Mouse (Mus musculus): ENCODE results near the gene Rab40c. TPM values are rescaled to one million over a fixed set of nuclear protein-coding genes. Genes with fewer than 3 reads are reported as not detected.

Rab40c gene
- polyA plus RNA-seq, 1 experiment from 2014 or later = 23.4 TPM

DNA sequence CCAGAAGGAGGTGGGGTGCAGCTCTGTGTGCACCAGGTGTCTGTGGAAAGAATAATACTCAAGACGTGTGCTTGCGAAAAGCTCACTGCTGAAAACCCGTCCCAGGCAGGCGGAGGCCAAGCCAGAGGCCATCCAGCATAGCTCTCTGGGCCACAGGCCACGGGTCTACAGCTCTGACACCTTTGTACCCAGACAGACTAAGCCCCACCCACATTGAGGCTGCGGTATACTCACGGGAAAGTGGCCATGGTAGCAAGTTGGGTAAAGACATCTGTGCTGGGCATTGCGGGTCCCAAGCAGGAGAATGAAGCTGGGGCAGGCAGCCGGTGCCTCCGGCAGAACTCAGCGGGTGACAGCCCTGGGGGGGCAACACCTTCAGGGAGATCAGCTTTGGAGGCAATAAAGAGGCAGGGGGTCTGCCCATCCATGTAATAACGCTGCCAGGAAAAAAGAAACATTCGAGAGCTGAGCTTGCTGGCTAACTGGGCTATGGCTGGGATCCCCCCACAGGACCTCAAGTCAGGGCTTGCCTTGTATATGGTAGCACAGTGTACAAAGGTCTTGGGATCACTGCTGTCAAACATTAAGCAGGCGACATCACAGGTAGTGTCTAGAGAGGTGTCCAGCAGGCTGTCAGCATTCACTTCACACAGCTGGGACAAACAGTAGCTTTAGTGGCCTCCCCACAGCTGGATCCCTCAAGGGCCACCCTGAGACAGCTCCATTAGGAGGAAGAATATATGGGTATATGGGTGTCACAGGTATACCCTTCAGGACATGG, 79.9 kb downstream of the Rab40c start:
- Histone ChIP-seq H3K27ac (ENCODE audit: low read length) (no peak overlapping the region), H3K36me3 (ENCODE audit: control insufficient read depth, insufficient read depth, low read length) (peaks cover 31% of the 10 kb centered on the region), H3K27me3 (ENCODE audit: control insufficient read depth, insufficient read depth, low read depth, low read length) (no peaks in the 10 kb centered on the region), H3K9ac (ENCODE audit: low read length) (no peak overlapping the region), H3K4me2 (ENCODE audit: low read depth, low read length) (no peak overlapping the region), H3K4me3 (ENCODE audit: low read length) (no peak overlapping the region), H3K4me1 (replicated peaks; ENCODE audit: control insufficient read depth, insufficient read depth, low read length) (peaks cover 32% of the 10 kb centered on the region), H3K9me3 (ENCODE audit: control insufficient read depth, low read length) (no peaks in the 10 kb centered on the region)
- ATAC-seq (ENCODE audit: low read depth) = no peak
- 82% methylated on average over 14 of the region's 14 CpGs for WGBS

- 80% methylated on average over 4 of the region's 4 CpGs for WGBS
- H3K9me3 ChIP-seq (ENCODE audit: control insufficient read depth, low read length) = no peaks in the 10 kb centered on the region
- no peak overlapping the region for H3K9ac ChIP-seq (ENCODE audit: low read length)
- no peak overlapping the region for H3K27ac ChIP-seq (ENCODE audit: low read length)
- H3K4me2 ChIP-seq (ENCODE audit: low read depth, low read length) = no peak overlapping the region
- H3K4me3 ChIP-seq (ENCODE audit: low read length) = no peak overlapping the region
- H3K36me3 ChIP-seq (ENCODE audit: control insufficient read depth, insufficient read depth, low read length) = peaks cover 31% of the 10 kb centered on the region
- H3K4me1 ChIP-seq (replicated peaks; ENCODE audit: control insufficient read depth, insufficient read depth, low read length) = peaks cover 40% of the 10 kb centered on the region
- no peaks in the 10 kb centered on the region for H3K27me3 ChIP-seq (ENCODE audit: control insufficient read depth, insufficient read depth, low read depth, low read length)
- ATAC-seq (ENCODE audit: low read depth) = no peak
Observed at GRCm38 (mm10) chr17:25838904-25839303, 80.6 kb downstream of the Rab40c start.

GRCm38 (mm10) chr17:25837533-25837932, 82.0 kb downstream of the Rab40c start:
- H3K4me2 ChIP-seq (ENCODE audit: low read depth, low read length) = no peak overlapping the region
- no peak for ATAC-seq (ENCODE audit: low read depth)
- H3K9ac ChIP-seq (ENCODE audit: low read length) = no peak overlapping the region
- H3K36me3 ChIP-seq (ENCODE audit: control insufficient read depth, insufficient read depth, low read length) = peaks cover 31% of the 10 kb centered on the region
- H3K4me1 ChIP-seq (replicated peaks; ENCODE audit: control insufficient read depth, insufficient read depth, low read length) = peaks cover 34% of the 10 kb centered on the region
- no peaks in the 10 kb centered on the region for H3K27me3 ChIP-seq (ENCODE audit: control insufficient read depth, insufficient read depth, low read depth, low read length)
- 47% methylated on average over 3 of the region's 3 CpGs for WGBS
- H3K27ac ChIP-seq (ENCODE audit: low read length) = no peak overlapping the region
- H3K4me3 ChIP-seq (ENCODE audit: low read length) = no peak overlapping the region
- H3K9me3 ChIP-seq (ENCODE audit: control insufficient read depth, low read length) = no peaks in the 10 kb centered on the region

GRCm38 (mm10) chr17:25837076-25837410, 82.5 kb downstream of the Rab40c start, which contains the start of gene Rhbdl1:
Gene Rhbdl1, minus strand, starts transcription at chr17:25837295.
- ATAC-seq (ENCODE audit: low read depth) = 0 out of 2 replicates have a peak, but pooled peaks have one; percentile 2
- Histone ChIP-seq H3K27me3 (ENCODE audit: control insufficient read depth, insufficient read depth, low read depth, low read length) (no peaks in the 10 kb centered on the region), H3K9me3 (ENCODE audit: control insufficient read depth, low read length) (no peaks in the 10 kb centered on the region), H3K9ac (ENCODE audit: low read length) (peak within 1 kb of the TSS; percentile 60), H3K36me3 (ENCODE audit: control insufficient read depth, insufficient read depth, low read length) (peaks cover 31% of the 10 kb centered on the region), H3K4me3 (ENCODE audit: low read length) (peak within 1 kb of the TSS; percentile 40), H3K4me1 (replicated peaks; ENCODE audit: control insufficient read depth, insufficient read depth, low read length) (peaks cover 35% of the 10 kb centered on the region), H3K27ac (ENCODE audit: low read length) (no peak within 1 kb of the TSS), H3K4me2 (ENCODE audit: low read depth, low read length) (peak within 1 kb of the TSS; percentile 70)
- under 1% methylated on average over 29 of the region's 29 CpGs for WGBS

DNA sequence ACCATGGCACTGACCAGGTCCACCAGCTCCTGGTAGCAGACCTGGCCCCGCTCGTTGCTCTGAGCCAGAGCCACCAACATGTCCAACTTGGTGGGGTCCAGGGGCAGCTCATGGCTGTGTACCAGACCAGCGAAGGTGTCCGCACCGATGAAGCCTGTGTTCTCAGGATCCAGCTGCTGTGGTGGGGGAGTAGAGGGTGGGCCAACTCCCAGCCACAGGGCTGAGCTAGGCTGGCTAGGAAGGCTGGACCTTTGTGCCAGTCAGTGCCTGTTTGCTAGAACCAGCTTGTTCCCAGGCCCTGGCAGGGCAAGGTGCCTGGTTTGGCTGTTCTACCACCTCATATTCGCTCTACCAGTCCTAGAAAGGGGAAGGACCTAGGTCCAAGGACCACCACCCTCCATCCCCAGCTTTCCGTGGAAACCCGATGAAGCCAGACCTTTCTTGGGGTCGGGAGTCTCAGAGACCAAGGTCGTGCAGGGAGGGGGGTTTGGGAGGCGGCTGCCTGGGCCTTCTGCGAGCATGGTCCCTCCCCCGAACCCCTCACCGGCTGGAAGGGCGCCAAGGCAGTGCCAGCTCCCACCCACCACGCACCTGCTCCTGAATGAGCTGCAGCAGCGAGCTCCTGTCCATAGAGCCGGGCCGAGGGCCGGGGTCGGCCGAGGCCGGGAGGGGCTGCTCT, 83.0 kb downstream of the Rab40c start:
- no peak for ATAC-seq (ENCODE audit: low read depth)
- 20% methylated on average over 23 of the region's 23 CpGs for WGBS
- Histone ChIP-seq H3K4me2 (ENCODE audit: low read depth, low read length) (peak overlapping the region; percentile 70), H3K27ac (ENCODE audit: low read length) (no peak overlapping the region), H3K4me3 (ENCODE audit: low read length) (peak overlapping the region; percentile 40), H3K9me3 (ENCODE audit: control insufficient read depth, low read length) (no peaks in the 10 kb centered on the region), H3K4me1 (replicated peaks; ENCODE audit: control insufficient read depth, insufficient read depth, low read length) (peaks cover 40% of the 10 kb centered on the region), H3K36me3 (ENCODE audit: control insufficient read depth, insufficient read depth, low read length) (peaks cover 27% of the 10 kb centered on the region), H3K27me3 (ENCODE audit: control insufficient read depth, insufficient read depth, low read depth, low read length) (no peaks in the 10 kb centered on the region), H3K9ac (ENCODE audit: low read length) (peak overlapping the region; percentile 60)

DNA sequence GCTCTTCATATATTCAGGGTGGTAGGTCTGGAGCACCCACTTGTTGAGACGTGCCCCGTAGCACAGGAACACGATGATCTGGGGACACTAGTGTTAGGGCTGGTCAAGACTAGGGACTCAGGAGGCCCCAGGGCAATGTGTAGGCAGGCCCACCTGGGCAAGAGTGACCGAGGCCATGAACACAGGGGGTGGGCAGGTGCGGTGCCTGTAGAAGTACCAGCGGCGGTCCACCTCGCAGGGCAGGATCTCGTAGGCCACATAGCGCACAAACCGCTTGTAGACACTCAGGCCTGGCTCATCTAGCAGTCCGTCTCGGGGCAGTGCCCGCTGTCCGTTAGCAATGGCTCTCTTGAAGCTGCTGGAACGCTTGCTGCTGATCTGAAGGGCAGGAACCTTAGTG, 83.7 kb downstream of the Rab40c start:
- no peak overlapping the region for H3K9ac ChIP-seq (ENCODE audit: low read length)
- no peak overlapping the region for H3K27ac ChIP-seq (ENCODE audit: low read length)
- peaks cover 48% of the 10 kb centered on the region for H3K4me1 ChIP-seq (replicated peaks; ENCODE audit: control insufficient read depth, insufficient read depth, low read length)
- WGBS = 86% methylated on average over 16 of the region's 16 CpGs
- H3K36me3 ChIP-seq (ENCODE audit: control insufficient read depth, insufficient read depth, low read length) = peaks cover 27% of the 10 kb centered on the region
- H3K4me3 ChIP-seq (ENCODE audit: low read length) = no peak overlapping the region
- no peaks in the 10 kb centered on the region for H3K9me3 ChIP-seq (ENCODE audit: control insufficient read depth, low read length)
- ATAC-seq (ENCODE audit: low read depth) = no peak
- H3K27me3 ChIP-seq (ENCODE audit: control insufficient read depth, insufficient read depth, low read depth, low read length) = no peaks in the 10 kb centered on the region
- no peak overlapping the region for H3K4me2 ChIP-seq (ENCODE audit: low read depth, low read length)

GRCm38 (mm10) chr17:25835301-25835700, 84.2 kb downstream of the Rab40c start:
- H3K27me3 ChIP-seq (ENCODE audit: control insufficient read depth, insufficient read depth, low read depth, low read length) = no peaks in the 10 kb centered on the region
- H3K27ac ChIP-seq (ENCODE audit: low read length) = no peak overlapping the region
- peaks cover 52% of the 10 kb centered on the region for H3K4me1 ChIP-seq (replicated peaks; ENCODE audit: control insufficient read depth, insufficient read depth, low read length)
- H3K9ac ChIP-seq (ENCODE audit: low read length) = no peak overlapping the region
- peaks cover 28% of the 10 kb centered on the region for H3K36me3 ChIP-seq (ENCODE audit: control insufficient read depth, insufficient read depth, low read length)
- 88% methylated on average over 7 of the region's 7 CpGs for WGBS
- ATAC-seq (ENCODE audit: low read depth) = no peak
- H3K4me2 ChIP-seq (ENCODE audit: low read depth, low read length) = no peak overlapping the region
- H3K9me3 ChIP-seq (ENCODE audit: control insufficient read depth, low read length) = no peaks in the 10 kb centered on the region
- no peak overlapping the region for H3K4me3 ChIP-seq (ENCODE audit: low read length)

DNA sequence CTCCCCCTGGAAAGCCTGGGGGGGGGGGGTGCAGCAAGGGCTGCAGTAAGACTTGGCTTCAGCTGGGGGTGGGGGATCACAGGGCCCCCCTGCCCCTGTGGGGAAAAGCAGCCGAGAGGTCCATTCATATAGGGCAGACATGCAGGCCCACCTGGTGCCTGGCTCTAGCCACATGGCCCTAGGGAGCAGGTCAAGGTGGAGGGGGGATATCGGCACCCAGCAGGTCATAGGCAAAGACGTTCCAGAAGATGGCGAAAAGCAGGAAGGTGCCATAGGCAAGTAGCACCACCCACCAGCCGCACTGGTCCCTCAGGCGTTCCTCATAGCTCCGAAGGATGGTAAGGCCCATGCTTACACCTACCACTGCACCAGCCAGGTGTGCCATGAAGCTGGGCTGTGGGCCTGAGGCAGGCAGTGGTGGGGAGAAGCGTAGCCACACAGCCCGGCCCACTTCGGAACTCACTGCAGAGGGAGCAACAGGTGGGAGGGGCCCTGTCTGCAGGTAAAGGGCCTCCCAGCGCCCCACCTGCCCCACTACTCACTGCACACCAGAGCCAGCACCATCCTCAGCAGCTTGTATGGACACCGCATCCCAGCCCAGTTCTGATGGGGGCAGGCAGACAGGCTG, 84.8 kb downstream of the Rab40c start:
- ATAC-seq (ENCODE audit: low read depth) = no peak
- H3K4me1 ChIP-seq (replicated peaks; ENCODE audit: control insufficient read depth, insufficient read depth, low read length) = peaks cover 56% of the 10 kb centered on the region
- 76% methylated on average over 12 of the region's 12 CpGs for WGBS
- peak overlapping the region; percentile 80 for H3K4me2 ChIP-seq (ENCODE audit: low read depth, low read length)
- H3K27ac ChIP-seq (ENCODE audit: low read length) = 0 out of 2 replicates have a peak overlapping the region, but pooled peaks have one; percentile 24
- peak overlapping the region; percentile 85 for H3K9ac ChIP-seq (ENCODE audit: low read length)
- no peaks in the 10 kb centered on the region for H3K27me3 ChIP-seq (ENCODE audit: control insufficient read depth, insufficient read depth, low read depth, low read length)
- peaks cover 24% of the 10 kb centered on the region for H3K36me3 ChIP-seq (ENCODE audit: control insufficient read depth, insufficient read depth, low read length)
- H3K9me3 ChIP-seq (ENCODE audit: control insufficient read depth, low read length) = no peaks in the 10 kb centered on the region
- peak overlapping the region; percentile 85 for H3K4me3 ChIP-seq (ENCODE audit: low read length)

- Histone ChIP-seq H3K27ac (ENCODE audit: low read length) (peak overlapping the region; percentile 93), H3K4me2 (ENCODE audit: low read depth, low read length) (peak overlapping the region; percentile 80), H3K9ac (ENCODE audit: low read length) (peak overlapping the region; percentile 85), H3K4me3 (ENCODE audit: low read length) (peak overlapping the region; percentile 85), H3K27me3 (ENCODE audit: control insufficient read depth, insufficient read depth, low read depth, low read length) (no peaks in the 10 kb centered on the region), H3K9me3 (ENCODE audit: control insufficient read depth, low read length) (no peaks in the 10 kb centered on the region), H3K4me1 (replicated peaks; ENCODE audit: control insufficient read depth, insufficient read depth, low read length) (peaks cover 59% of the 10 kb centered on the region), H3K36me3 (ENCODE audit: control insufficient read depth, insufficient read depth, low read length) (peaks cover 18% of the 10 kb centered on the region)
- ATAC-seq (ENCODE audit: low read depth) = no peak
- WGBS = 10% methylated on average over 6 of the region's 6 CpGs
Observed at GRCm38 (mm10) chr17:25833961-25834594, 85.4 kb downstream of the Rab40c start.

All from lung, embryonic 16.5 days (tissue).